Mouse (Mus musculus): ENCODE measurements around the gene Ccdc113.
A peak's percentile ranks its signal among the peaks of the same experiment; 100 is the strongest.

GRCm38 (mm10) chr8:95539487-95539886, 5.6 kb downstream of the Ccdc113 start:
- TF ChIP-seq EP300 (IDR thresholded peaks at IDR 0.05; ENCODE audit: low read depth in 1 of 2, low read length in 2 of 2) = no peak
- peak; percentile 33 for TF ChIP-seq SMC3 (IDR thresholded peaks at IDR 0.05; ENCODE audit: low read depth, low read length)
- TF ChIP-seq ZNF384 (IDR thresholded peaks at IDR 0.05; ENCODE audit: low read depth, low read length) = no peak
